Mouse (Mus musculus) cortical plate, adult 2 months (tissue): ENCODE data around the gene Hoxc12.

Experiments used
- CTCF ChIP-seq: fragments of 200-500 bp; IDR thresholded peaks from 2 replicates; pipeline ENCODE4 v1.5.1; 2011; ENCODE audit warnings: mild to moderate bottlenecking, control low read depth, low read length; ENCODE audit not compliant: insufficient read depth; ENCODE audit errors: extremely low read depth
- POLR2A ChIP-seq: fragments of 200-500 bp; IDR thresholded peaks from 2 replicates; pipeline ENCODE4 v1.6.1; 2011; ENCODE audit warnings: mild to moderate bottlenecking, low read length, control low read depth; ENCODE audit not compliant: insufficient read depth; ENCODE audit errors: extremely low read depth

DNA sequence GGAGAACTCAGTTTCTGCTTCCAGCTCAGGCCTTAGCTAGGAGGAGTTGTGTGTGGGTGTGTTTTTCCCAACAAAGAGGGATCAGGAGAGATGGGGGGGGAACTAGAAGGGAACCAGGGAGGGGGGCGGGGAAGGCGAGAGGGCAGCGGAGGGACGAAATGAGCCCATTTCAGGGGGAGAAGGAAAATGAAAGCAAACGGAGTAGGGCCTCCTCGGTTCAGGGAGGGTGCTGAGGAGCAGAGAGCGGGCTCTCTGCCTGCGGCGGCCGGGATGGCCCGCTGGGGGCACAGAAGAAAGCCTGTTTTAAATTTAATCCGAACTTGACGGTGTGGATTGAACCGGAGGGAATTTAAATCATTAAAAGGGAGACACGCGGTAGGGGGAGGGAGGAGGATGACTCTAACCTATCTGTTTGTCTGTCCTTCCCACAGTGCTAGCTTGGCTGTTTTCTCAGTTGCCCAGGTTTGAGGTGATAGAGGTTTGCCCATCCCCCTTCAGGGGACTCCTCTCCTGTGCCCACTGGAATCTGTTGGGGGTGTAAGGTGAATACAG is 40.9 kb downstream of the Hoxc12 start:
- TF ChIP-seq POLR2A, result no peak
- TF ChIP-seq CTCF, result no peak
